Mouse (Mus musculus) cerebellum, postnatal 4 days (tissue): ENCODE measurements around the gene Fkbp11.

Experiments used
- DNase-seq, 2 experiments: peaks; one replicate each; pipeline ENCODE4 v3.0.0; 2022; ENCODE audit warnings: low spot score in 2 of 2, mixed read lengths in 1 of 2

The Fkbp11 gene

DNA sequence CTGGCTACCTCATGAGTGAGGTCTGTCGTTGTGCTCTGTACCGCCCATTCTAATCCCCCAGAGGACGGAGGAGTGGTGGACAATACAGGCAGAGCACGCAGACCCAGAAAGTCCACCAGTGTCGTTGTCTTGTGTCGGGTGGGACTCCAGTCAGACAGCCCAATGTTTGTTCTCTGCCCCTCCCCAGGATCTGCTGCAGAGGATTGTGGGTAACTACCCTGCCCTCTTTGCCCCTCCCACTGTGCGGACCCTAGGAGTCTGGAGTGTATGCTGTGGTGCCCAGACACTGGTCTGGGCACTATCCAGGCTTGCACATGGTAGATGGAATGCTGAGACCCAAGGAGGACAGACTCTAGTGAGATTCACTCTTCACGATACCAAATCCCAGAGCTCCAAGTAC lies 31.8 kb downstream of the Fkbp11 start:
- DNase-seq: no peak

DNA sequence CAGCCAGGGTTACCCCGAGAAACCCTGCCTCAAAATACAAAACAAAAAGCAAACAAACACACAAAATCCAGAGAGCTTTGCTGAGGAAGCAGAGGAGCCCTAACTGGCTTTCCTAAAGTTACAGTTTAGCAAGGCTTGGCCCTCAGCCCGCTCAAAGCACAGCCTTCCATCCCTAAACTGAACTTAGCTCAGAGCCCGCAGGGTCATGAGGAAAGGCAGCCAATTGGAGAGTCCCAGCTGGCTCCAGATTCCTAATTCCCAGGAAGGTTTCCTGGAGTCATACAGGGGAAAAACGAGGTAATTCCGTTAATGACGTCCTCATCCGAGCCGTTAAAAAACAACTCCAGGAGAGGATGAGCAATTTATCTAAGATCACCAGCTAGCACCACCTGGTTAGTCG lies 32.3 kb downstream of the Fkbp11 start:
- DNase-seq: no peak

DNA sequence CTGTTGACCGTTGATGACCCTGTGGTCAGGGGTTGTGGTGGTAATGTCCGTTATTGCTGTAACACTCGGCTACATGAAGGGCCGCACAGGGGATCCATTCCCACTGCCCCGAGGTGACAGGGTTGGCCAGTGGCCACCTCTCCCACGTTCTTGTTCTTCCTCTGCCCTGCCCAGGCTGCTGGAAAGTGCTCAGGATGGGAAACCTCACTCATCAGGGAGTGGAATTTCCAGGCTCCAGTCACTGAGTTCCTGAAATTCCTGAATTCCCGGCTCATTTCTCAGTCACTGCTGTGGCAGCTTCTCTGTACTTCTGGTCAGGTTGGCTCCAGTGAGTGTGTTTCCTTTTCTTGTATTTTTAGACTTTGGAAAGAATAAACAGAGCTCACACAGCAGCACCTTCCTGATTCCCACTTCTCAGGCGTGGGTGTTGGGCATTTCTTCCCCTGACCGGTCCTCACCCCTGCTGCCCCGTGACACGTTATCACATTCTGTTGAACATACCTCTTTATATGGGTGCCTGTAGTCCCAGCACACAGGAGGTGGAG lies 35.8 kb downstream of the Fkbp11 start:
- no peak for DNase-seq

DNA sequence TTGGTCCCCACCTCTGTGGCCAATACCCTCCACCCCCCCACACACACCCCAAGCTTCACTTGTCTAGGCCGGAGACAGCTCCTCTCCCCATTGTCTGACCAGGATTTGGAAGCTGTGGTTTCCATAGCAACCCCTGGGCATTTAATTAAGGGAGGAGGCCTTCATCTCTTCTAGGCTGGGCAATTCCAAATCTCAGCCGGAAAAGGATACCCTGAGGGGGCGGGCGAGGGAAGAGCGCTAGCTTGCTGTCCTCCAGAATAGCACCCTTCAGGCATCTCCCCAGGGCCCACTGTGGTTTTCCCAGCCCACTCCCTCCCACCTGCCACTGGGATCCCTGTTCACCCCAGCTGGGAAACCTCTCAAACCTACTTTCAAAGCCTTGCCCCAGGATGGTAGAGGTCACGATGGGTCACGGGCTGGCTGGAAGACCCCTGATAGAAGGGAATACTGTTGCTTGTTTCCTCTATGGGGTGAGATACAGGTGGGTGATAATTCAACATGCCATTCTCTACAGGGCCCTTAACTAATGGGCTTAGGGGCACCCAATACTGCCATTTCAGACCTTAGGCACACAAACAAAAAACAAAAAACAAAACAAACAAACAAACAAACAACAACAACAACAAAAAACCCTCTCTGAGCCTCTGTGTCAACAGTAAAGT lies 36.4 kb downstream of the Fkbp11 start:
- no peak for DNase-seq

DNA sequence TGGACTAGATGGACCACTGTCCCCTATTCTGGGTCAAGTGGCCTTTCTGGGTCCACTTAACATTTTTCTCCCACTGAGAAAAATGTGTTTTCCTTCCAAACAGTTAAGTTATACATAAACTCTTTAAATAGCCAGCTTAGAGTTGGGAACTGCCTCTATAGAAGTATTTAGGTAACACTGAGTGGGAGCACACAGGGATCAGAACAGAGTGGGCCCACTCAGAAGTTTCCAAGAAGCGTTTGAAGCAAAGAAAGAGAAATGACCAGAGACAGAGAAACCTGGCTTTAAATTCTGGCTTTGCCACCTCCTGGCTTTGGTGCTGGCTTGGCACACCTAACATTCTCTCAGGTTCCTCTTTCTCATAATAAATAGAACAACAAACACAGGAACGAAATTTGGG lies 38.3 kb downstream of the Fkbp11 start:
- DNase-seq: no peak

DNA sequence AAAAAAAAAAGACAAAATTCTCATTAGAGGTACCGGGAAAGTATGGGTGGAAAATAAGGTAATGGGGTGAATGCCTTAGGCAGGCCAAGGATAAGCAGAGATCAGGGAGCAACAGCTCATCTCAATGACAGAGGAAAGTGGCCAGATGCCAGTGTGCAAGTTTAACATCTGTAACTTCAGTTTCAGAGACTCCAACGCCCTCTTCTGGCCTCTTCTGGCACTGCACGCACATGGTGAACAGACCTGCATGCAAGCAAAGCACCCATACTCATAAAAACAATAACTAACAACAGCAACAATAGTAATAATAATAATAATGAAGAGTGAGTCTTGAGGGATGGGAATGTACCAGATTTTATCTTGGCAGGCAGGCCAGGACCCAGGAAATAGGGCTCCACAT lies 42.1 kb downstream of the Fkbp11 start:
- DNase-seq: no peak

DNA sequence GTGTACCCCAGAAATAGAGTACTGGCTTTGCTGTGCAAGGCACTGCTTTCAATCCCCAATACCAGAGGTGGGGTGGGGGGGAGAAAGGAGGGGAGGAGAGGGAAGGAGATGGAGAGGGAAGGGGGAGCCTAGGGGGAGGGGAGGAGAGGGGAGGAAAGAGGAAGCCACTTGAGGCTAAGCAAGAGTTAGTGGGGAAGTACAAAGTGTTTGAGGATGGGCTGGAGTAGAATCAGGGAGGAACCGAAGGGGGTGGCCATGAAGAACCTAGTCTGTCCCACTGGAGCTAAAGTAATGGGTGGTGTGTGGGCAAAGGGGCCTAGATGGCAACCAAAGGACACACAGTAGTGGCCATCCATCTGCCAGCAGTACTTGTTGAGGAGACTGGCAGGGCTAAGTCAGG lies 44.3 kb downstream of the Fkbp11 start:
- no peak for DNase-seq

DNA sequence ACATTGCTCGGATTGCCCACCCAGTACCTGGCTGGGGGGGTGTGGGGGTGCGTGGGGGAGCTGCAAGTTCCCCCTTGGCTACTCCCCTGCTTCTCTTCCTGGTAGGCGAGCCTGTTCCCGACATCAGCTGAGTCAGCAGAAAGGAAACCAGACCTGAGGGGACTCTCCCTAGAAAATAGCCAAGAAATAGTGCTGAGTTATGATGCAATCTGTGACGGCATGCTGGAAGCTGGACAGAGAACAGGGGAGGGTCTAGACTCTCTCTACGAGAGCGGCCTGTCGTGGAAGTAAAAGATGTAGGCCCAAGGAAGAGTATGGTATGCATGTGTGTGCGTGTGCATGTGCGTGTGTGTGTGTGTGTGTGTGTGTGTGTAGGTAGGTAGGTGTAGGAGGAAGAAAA lies 44.8 kb downstream of the Fkbp11 start:
- DNase-seq: no peak

DNA sequence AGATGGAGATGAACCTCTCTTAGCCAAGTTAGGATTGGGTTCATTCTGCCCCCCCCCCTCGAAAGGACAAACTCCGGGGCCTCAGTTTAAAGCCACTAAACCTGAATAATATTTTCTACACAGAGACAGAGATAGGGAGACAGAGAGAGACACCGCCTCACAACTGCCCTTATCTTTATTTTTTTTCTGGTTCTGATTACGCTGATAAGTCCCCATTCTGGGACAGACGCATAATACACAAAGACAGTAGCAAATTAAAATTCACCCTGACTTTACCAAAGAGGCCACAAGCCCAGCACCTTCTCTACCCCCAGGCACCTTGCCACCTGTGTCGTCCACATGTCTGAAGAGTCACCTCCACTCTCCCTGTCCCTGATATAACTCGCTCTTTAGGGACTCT lies 46.4 kb downstream of the Fkbp11 start:
- no peak for DNase-seq

DNA sequence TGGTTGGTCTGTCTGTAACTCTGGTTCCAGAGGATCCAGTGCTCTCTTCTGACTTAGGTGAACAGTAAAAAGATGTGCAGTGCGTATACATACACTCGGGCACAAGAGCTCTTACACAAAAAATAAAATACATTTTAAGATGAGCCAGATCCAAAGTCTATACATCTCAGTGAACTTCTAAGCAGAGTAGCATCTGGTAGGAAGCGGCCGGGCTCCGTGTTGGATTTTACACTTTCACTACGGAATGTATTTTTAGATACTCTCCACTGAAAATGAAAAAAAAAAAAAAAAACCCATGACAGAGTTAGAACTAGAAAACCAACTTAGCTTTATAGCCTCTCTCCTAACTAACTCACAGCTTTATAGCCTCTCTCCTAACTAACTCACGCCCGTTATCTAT lies 47.3 kb downstream of the Fkbp11 start:
- no peak for DNase-seq

DNA sequence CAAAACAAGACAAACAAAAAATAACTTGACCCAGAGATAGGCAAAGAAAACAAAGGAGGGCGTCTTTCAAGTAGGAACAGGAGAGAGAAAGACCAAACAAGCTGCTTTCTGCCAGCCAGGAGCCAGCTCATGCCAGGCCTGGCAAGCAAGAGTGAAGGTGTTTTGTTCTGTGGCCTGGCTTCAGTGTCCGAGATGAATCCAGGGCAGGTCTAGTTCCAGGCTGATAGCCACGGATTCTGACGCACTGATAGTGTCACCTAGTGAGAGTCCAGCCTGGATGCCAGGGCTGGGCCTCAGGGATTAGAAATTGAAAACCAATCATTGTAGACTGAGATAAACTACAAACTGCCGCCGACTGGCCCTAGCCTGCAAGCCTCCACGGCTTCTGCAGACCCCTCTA lies 50.0 kb downstream of the Fkbp11 start:
- no peak for DNase-seq

DNA sequence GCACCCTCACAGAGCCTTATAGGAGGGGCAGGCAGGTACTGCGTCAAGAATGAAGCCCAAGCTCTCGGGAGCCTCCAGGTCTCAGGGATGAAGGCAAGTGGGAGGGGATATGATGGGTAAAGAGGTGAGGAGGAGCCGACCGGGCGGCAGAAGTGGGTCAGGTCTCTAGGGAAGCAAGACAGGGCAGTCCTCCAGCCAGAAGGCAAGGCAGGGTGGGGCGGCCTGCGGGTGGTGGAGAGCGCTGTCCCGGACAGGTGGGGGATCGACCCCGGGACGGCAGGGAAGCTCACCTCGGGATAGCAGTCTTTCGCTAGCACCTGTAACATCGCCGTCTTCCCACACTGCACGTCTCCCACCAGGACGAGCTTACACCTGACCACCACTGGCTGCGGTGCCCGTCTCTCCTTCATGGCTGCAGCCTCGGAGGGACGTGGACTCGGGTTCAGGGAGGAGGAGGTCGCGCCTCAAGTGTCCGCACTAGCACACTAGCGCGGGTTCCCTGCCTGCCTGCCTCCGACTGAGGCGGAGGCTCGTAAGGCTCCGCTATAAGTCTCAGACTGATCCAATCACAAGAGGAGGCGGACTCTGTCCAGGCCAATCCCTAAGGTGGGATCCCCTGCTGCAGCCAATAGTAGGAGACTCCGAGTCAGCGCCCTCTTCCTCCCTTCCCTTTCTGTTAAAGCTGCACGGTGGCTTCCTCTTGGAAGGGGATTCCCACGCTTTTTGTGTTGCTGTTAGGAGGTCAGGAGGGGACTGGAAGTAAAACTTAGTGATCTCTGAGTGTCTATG lies 50.9 kb downstream of the Fkbp11 start, which contains the start of gene Rnd1:
Gene Rnd1, minus strand, starts transcription at position 522 of the 789 bp plus-strand sequence.
- DNase-seq: peak; percentile 59 to 71

DNA sequence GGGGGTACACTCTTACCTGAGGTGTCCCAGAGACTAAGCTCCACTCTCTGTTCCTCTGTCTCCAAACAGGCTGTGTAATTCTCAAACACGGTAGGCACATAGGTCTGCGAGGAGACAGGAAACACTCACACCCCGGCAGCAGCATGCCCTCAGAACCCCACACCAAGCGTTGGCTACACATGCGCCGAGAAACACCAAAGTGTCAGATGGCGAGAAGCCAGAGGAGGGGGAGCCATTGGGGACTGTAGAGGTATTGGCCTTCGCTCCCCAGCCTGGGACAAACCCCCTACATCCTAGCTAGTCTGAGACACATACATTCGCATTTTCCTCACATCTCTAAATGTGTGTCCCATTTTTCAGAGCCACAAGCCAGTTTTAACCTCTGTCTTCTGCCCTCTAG lies 51.5 kb downstream of the Fkbp11 start:
- peak in 1 of 2 experiments; percentile 36 for DNase-seq

DNA sequence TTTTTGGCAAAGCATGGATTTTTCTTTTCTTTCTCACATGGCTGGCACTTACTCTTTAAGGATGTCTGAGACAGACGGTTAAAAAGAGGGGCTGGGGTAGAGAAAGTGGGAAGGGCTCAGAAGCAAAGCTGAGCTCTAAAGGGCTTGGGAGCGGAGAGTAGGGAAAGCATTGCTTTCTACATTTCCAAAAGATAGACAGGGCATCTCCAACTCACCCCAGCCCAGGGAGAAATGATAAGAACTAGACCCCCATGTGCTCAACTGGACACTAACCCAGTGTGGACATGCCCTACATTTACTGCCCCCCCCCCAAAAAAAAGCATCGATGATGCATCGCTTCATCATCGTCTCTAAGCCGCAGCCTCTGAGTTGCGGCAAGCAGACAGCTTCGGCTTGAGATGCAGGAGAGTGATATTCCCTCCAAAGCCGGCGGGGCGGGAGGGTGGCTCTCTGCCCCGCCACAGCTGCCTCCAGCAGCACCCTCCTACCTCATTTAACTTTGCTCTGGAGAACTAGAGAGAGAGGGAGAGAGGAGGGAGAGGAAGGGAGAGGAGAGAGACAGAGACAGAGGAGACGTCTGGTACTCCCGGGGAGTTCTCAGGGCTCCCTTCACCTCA lies 52.3 kb downstream of the Fkbp11 start:
- DNase-seq: no peak

DNA sequence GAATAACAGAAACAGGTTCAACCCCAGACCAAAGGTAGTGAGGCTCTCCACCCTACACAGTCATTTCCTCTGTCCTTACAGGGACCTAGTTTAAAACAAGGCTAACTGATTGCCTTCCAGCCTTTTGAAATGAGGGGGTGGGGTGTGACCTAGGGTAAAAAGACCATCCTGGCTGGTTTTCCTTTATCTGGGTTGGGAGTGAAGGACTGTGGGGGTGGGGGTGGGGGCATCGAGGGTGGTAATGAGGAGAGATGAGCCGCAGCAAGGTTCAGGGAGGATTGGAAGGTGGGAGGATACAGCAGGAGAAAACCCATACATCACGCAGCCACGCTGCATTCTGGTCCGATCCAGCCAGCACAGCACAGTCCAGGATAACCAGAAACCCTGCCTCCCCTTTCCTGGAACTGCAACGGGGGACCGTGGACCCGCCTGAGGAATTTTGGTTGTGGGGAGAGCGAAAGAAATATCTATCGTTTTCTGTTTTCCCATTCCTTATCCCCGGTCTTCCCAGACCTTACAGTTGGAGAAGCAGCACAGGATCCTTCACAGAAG lies 52.9 kb downstream of the Fkbp11 start:
- no peak for DNase-seq
